Mouse (Mus musculus) liver, embryonic 14.5 days (tissue): Measurements from ENCODE around the gene Abcf2.

Experiments used
- CTCF ChIP-seq: IDR thresholded peaks from 2 replicates; pipeline ENCODE4 v1.5.1; 2016; ENCODE audit warnings: antibody characterized with exemption, low read depth, control low read depth
- EP300 ChIP-seq: IDR thresholded peaks from 2 replicates; pipeline ENCODE4 v1.6.1; 2016; ENCODE audit warnings: antibody characterized with exemption, low read depth

DNA sequence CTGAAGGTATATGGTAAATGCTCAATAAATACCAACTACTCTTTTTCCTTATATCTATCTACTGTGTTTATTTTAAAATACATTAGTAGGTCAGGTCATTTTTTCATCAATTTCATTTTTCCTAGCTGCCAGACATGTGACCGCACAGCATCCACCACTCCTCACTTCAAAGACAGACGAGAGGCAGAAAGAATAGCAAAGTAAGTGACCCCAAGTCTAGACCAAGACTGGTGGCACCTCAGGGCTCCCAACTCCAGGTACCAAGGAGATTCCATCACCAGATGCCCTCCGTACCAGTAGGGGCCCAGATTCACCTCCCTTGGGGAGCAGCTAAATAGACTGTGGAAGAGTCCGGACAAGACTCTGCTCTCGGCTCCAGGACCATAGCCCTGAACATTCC lies 17.1 kb upstream of the Abcf2 start:
- TF ChIP-seq CTCF (no peak), EP300 (no peak)
